Mouse (Mus musculus): Measurements from ENCODE around the gene Gm11011.

The Gm11011 gene

GRCm38 (mm10) chr2:169585631-169586285 is 1.8 kb downstream of the Gm11011 start:
- DNase-seq: no peak

DNA sequence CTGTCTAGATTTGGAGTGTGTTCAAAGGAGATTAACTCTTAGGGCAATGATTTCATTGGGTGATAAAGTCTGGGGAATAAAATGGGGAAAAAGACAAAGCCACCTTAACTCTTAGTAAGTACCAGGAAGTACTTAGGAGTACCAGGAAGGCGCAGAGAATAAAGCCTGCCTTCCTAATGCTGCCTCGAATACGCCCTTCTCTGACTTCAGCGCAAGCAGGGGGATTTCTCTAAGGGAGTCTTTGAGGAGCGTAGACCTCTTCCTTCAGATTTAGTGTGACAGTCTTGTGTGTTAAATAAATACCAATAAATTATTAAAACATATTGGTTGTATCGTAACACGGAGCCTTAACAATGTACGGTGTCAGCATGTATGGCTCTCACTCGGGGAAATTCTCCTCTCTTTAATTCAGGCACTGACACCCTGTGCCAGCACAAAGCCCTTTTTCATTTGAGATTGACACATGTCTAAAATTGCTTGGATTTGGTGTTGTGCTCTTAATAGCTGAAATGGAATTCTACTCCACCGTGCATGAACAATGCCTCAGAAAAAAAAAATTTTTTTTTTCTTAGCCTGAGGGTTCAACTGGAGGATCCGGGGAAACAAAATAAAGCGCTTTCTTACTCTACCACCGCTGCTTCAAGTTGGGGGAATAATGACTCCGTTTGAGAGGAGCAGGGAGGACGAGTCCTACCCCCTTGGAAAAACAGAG is 2.6 kb downstream of the Gm11011 start:
- no peak for DNase-seq

GRCm38 (mm10) chr2:169583476-169583875 is 4.1 kb downstream of the Gm11011 start:
- DNase-seq: no peak

DNA sequence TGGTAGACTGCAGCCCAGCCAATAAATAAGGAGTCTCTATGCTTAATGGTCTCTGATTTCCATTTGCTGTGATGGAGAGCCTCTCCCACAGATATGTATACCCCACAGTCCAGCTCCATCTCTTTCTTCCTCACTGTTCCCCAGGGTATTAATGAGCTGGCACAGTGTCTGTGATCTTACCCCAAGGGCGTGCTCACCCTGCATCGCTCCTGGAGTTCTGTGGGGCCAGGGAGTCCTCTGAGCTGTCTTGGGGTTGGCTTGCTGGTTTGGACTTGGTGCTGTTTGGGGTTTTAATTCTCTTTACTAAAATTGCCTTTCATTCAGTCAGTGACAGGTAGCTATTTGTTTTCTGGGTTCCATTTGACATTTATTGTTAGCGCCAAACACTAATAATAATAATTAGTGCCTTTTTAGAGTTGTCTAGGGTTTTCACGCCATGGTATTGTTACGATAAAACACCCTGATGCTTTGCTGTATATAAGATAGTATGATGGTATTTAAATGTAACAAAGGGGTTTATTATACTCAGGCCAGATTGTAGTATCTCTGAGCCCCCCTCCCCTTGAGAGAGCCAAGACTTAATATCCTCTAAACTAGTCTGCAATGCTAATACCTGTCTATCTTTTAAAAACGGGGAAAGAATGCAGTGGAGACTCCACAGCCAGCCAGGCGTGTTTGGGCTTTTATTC is 9.9 kb downstream of the Gm11011 start:
- DNase-seq: no peak

GRCm38 (mm10) chr2:169570063-169570462 is 17.5 kb downstream of the Gm11011 start:
- no peak for DNase-seq

GRCm38 (mm10) chr2:169566159-169566558 is 21.4 kb downstream of the Gm11011 start:
- DNase-seq: no peak

GRCm38 (mm10) chr2:169565751-169566150 is 21.8 kb downstream of the Gm11011 start:
- DNase-seq: no peak

- no peak for DNase-seq
Observed at GRCm38 (mm10) chr2:169545674-169546073, 41.9 kb downstream of the Gm11011 start.

GRCm38 (mm10) chr2:169538906-169539305 is 48.6 kb downstream of the Gm11011 start:
- no peak for DNase-seq

All from thymus, postnatal 14 days (tissue).